Mouse (Mus musculus) WW6 (cell line): Measurements from ENCODE around the gene F12.

ENCODE experiments used
- DNase-seq: peaks from one replicate; pipeline ENCODE4 v3.0.0-alpha.2; 2013; ENCODE audit warnings: low read depth, low spot score

The F12 gene

DNA sequence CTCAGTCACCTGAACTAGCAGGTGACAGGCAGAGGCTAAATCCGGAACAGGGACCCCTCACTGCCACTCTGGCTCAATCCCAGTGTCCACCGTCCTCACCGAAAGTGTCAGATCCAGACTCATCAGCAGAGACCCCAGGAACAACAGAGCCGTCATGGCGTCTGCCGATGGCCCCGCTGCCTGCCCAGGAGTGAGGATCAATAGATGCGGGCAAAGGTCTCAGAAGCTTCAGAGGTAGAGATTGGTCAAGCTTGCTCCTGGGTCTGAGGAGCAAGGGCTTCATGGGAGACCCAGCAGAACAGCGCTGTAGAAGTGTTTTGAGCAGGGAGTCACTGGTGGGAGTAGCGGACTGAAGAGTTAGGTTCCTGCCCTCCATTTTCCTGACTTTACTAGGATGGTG, at the start of gene F12:
Gene F12 (minus strand): TSS at position 181 of the 400 bp plus-strand sequence.
- DNase-seq: no peak

- DNase-seq: no peak
Measured at GRCm38 (mm10) chr13:55476256-55476655, 49.7 kb upstream of the F12 start.

DNA sequence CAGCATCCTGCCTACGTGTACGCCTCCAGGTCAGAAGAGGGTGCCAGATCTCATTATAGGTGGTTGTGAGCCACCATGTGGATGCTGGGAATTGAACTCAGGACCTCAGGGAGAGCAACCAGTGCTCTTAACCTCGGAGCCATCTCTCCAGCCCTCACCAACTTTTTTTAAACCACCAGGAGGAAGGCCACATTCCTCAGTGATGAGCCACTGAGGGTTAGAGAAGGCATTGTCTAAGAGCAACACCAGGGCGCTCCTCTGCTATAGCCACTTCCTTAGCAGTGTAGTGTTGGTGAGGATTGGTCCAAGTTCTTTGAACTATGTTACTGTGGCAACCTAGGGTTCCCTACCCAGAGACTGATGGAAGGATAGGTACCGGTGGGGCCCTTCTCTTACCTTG, 49.2 kb upstream of the F12 start:
- DNase-seq: no peak

DNA sequence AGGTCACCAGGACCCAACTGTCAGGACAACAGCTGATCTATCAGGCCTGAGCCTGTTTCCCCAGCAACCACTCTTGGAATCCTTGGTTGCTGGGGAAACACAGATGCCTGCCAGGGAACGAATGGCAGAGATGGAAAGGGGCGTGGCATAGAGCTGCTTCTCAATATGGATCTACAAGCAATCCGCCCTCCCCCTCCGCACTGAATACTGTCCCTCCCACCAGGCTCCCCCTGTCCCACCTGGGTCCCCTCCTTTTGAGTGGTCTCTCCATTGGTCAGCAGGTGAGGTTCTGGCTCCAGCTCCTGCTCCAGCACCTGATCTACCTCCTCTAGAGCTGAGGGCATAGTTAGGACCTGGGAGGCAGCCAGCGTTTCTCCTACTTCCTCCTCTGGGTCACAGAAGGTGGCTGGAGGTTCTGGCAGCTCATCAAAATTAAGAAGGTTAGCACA, 48.1 kb upstream of the F12 start:
- DNase-seq: no peak

GRCm38 (mm10) chr13:55473961-55474360, 47.4 kb upstream of the F12 start:
- no peak for DNase-seq

- no peak for DNase-seq
Measured at GRCm38 (mm10) chr13:55473076-55473831, 46.7 kb upstream of the F12 start.

DNA sequence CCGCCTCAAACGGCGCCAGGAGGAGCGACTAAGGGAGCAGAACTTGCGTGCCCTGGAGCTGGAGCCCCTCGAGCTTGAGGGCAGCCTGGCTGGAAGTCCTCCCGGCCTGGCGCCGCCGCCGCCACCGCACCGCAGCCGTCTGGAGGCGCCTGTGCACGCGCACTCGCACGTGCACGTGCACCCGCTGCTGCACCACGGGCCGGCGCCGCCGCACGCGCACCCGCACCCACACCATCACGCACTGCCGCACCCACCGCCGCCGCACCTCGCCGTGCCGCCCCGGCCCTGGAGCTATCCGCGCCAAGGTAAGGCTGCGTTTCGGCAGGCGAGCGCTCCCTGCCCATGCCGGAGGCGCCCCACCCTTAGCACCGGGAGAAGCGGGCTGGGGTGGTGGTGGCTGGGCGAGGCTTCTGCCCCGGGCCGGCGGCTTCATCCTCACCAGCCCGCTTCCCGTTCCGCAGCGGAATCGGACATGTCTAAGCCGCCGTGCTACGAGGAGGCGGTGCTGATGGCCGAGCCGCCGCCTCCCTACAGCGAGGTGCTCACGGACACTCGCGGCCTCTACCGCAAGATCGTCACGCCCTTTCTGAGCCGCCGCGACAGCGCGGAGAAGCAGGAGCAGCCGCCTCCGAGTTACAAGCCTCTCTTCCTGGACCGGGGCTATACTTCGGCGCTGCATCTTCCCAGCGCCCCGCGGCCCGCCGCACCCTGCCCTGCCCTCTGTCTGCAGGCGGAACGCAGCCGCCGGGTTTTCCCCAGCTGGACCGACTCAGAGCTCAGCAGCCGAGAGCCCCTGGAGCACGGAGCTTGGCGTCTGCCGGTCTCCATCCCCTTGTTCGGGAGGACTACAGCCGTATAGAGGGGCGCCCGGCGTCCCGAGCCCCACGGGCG, 45.8 kb upstream of the F12 start:
- DNase-seq: no peak

- no peak for DNase-seq
Measured at GRCm38 (mm10) chr13:55471819-55472131, 45.2 kb upstream of the F12 start.

GRCm38 (mm10) chr13:55471156-55471818, 44.7 kb upstream of the F12 start:
- no peak for DNase-seq

DNA sequence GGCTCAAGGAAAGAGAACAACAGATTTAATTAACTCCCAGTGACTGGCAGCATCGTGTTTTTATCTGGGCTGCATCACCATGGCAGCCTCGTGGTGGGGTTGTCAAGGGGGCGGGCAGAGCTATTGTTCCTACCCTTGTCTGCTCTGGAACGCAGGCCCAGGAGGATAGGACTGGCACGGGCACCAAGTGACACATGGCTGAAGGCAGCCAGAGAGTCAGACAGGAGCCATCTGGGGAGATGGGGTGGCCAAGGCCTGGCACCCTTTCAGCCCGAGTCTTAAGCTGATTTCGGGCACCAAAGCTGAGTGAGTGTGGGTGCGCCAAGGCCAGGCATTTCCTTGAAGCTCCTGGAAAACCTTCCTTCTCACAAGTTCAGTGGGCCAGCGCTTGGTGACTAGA, 43.8 kb upstream of the F12 start:
- DNase-seq: no peak

DNA sequence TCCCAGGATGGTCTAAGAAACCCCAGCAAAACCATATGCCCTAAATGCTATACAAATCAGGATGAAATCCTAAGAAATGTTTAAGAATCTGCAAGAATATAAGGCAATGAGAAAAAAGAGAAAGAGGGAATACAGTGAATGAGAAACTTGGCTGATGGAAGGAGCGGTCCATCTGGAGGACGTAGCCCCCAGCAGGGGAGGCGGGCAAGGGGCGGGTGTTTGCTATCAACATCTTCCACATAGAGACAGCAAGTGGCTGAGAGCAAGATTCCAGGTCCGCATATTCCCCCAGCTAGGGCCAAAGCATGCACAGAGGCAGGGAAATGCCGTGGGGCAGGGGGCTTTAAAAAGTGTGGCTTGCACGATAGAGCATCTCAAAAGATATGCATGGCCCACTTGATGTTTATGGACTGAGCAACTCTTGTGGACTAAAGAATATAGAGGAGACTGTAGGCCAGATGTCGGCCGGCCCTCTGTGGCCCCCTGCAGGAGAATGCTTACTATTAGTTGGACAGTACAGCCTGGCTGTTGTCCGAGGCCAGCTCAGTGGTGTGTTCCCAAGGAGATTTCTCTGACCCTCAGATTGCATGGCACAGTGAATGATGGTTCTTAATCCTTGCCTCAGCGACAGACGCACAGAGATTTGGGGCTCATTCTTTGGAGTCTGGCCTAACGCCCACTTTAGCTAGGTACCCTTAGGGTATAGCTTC, 42.4 kb upstream of the F12 start:
- no peak for DNase-seq

DNA sequence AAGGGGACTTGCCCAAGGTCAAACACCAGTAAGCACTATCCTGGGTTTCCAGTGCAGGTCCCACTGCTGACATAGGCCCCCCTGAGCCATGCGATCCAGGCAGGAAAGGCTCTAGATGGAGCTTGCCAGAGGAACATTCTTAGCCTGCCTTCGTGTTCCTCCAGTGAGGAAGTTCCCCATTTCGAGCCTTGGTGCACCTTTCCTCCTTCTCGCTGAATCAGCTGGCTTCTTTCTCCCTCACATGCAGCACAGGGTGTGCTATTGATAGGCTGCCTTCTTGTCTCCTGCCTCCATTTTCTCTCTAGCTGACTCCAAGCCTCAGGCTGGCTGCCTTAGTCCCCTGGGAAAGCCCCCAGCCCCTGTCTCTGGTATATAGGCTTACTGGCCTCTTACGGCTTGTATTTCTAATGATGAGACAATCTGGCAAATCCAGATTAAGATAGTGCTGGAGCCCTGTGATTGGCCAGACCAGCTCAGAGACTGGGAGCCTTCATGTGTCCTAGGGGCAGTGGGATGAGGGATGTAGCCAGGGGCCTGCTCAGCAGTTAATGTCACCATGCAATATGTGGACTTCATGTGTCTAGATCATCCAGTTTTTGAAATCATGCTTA, 39.3 kb upstream of the F12 start:
- DNase-seq: no peak

- no peak for DNase-seq
Measured at GRCm38 (mm10) chr13:55465184-55465583, 38.6 kb upstream of the F12 start.

DNA sequence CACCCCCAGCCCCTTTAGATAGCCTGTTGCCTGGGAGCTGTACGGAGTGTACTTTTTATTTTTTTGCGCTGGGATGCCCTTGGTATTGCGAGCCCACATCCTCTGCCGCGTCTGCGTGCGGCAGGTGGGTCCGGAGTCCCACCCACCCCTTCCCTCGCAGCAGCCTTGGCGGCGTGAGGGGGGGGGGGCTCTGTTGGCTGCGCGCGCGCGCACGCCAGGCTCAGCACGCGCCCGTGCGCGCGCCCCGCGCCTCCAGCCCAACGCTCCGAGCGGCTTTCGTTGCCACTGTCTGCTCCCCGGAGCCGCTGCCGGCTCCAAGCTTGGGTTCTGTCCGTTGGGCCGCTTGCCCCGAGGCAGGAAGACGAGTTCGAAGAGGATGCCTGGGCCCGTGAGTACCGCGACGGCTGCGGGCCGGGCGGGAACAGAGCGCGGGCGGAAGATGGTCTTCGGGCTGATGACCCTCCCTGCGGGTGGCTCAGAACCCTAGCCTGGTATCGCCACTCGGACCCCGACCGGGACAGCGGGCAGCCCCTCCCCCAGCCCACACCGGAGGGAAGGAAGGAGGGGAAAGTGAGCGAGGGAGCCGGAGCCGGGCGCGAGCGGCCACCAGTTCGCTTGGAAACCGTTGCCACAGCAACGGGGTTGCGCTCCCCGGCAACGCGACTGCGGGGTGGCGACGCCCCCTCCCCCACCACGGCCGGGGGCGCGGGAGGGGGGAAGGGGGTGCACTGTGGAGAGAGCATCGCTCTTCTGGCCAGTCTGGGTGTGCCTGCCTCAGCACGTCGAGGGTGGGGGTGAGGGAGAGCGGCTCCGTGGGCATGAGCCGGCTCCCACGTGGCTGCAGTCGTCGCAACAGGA, 37.7 kb upstream of the F12 start, which contains the start of gene Prr7:
Gene Prr7 (plus strand): TSS at position 241 of the 858 bp plus-strand sequence.
- DNase-seq: no peak

DNA sequence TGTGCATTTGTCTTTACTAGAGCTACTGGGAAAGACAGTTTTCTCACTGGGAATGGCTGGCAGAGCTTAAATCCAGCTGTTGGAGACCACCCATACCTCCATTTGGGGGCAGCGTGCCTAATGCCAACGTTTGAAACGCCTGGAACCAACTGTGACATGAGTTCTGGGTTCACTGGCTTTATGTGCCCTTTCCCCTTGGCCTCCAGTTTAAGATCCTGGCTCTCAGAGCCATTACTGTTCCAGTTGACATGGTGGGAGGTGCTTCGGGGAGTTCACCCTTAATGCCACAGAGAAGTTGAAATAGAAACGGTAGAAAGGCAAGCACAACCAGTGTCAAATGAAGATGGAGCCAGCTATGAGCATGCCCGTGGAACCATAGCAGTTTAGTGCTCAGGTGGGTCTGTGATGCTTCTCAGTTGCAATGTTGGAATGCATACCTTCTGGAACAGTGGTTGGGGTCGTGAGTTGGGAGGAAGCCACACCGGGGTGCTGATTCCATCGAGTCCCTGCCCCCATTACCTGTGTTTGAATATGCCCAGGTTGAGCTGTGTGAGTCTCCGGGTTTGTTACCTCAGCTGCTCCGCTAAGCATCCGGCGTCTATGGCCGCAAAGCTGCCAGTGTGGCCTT, 36.9 kb upstream of the F12 start:
- DNase-seq: no peak

DNA sequence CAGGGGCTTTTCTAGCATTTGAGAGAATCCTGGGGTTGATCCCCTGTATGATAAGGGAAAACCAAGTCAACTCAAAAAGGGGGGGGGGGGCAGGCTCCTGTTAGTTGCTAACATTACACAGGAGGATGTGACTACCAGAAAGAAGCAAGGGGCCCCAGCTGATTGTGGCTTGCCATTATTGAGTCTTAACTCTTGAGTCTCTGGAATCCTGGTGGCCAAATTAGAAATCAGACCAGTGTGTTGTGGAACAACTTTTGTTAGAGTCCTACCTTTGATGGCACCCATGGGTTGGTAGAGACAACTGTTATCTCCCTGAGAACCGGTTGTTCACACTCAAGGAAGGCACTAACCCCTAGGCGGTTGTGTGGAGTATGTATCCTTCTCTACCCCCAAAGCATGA, 36.4 kb upstream of the F12 start:
- DNase-seq: no peak

DNA sequence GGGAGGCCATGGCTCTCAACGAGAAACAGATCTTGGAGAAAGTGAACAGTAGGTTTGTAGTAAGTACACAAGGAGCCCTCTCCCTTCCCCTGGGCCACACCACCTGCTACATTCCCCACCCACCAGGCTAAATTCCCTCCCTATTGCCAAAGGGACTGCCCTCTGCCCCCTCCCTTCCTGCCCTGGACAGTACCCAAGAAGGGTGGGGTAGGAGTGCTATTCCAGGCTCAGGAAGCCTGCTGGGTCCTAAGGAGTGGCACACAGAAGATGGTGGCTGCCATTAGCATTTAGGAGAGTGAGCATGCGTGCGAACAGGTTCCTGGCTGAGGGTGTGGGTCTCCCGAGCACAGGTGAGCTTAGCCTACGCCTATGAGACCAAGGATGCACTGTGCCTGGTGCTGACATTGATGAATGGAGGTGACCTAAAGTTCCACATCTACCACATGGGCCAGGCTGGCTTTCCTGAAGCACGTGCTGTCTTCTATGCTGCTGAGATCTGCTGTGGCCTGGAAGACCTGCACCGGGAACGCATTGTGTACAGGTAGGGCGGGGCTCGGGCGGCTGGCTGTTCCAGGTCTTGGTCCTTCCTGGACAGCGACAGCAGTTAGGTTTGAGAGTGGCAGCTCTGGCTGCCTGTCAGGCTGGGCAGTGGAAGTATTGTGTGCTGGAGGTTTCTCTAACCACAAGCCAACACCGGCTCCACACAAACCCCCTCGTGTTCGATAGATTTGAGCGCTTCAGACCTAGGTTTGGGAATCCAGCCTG, 25.4 kb upstream of the F12 start:
- no peak for DNase-seq

DNA sequence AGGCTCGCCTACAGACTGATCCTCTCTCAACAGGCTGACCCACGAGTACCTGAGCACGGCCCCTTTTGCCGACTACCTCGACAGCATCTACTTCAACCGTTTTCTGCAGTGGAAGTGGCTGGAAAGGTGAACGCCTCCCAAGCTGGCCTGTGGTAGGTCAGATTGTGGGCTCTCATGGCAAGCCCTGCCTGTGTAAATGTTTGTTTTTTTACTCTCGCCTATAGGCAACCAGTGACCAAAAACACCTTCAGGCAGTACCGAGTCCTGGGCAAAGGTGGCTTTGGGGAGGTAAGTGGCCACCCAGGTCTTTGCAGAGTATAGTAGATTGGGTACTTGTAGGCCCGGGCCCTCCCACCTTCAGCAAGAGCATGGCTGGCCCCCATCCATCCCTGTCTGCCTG, 24.7 kb upstream of the F12 start:
- DNase-seq: no peak

- no peak for DNase-seq
Measured at GRCm38 (mm10) chr13:55450511-55450980, 24.0 kb upstream of the F12 start.
